Mouse (Mus musculus) embryonic stem cell, embryonic (primary cell): ENCODE results near the gene Fhit.

Source experiments
- CTCF ChIA-PET, 4 experiments: fragments of 300-600 bp in 2 of 4; fragments of 350-600 bp in 2 of 4; sonication (Branson Sonifier 250); formaldehyde crosslinking; loops; one replicate each; lab custom pipeline; 2022; ENCODE audit warnings: inconsistent platforms in 2 of 4; lab: Charles Lee
- POLR2A ChIA-PET, 4 experiments: fragments of 300-600 bp in 2 of 4; fragments of 350-600 bp in 2 of 4; sonication (Branson Sonifier 250); formaldehyde crosslinking; loops; one replicate each; lab custom pipeline; 2022; ENCODE audit warnings: antibody characterized with exemption in 4 of 4, inconsistent platforms in 1 of 4; lab: Charles Lee

Fhit gene

GRCm38 (mm10) chr14:10301497-10301896 lies 860.3 kb downstream of the Fhit start:
- POLR2A ChIA-PET: no interaction called here

GRCm38 (mm10) chr14:10300914-10301313 lies 860.9 kb downstream of the Fhit start:
- POLR2A ChIA-PET: no interaction called here
- CTCF ChIA-PET: no interaction called here

More at GRCm38 (mm10) chr14:10301497-10301896, 860.3 kb downstream of the Fhit start:
- CTCF ChIA-PET: no interaction called here

GRCm38 (mm10) chr14:10299030-10299429 lies 862.8 kb downstream of the Fhit start:
- CTCF ChIA-PET: no interaction called here
- POLR2A ChIA-PET: no interaction called here

GRCm38 (mm10) chr14:10289043-10289442 lies 872.8 kb downstream of the Fhit start:
- POLR2A ChIA-PET: no interaction called here

GRCm38 (mm10) chr14:10286027-10286426 lies 875.8 kb downstream of the Fhit start:
- ChIA-PET CTCF (no interaction called here), POLR2A (no interaction called here)

More at GRCm38 (mm10) chr14:10289043-10289442, 872.8 kb downstream of the Fhit start:
- CTCF ChIA-PET: no interaction called here

GRCm38 (mm10) chr14:10228708-10229107 lies 933.1 kb downstream of the Fhit start:
- ChIA-PET POLR2A (no interaction called here), CTCF (no interaction called here)

- POLR2A ChIA-PET: no interaction called here
- CTCF ChIA-PET: interaction anchor here in 1 of 4 experiments (0.6 kb wide), 1 partner anchor 464 kb away, joined by 3 read pairs; no protein-coding TSS in a partner anchor
These were observed 940.0 kb downstream of the Fhit start for GRCm38 (mm10) chr14:10221847-10222246.

GRCm38 (mm10) chr14:10213216-10213615 lies 948.6 kb downstream of the Fhit start:
- ChIA-PET POLR2A (no interaction called here), CTCF (no interaction called here)

- ChIA-PET CTCF (interaction anchor here in 1 of 4 experiments (0.8 kb wide), 1 partner anchor 577 kb away, joined by 7 read pairs; no protein-coding TSS in a partner anchor), POLR2A (interaction anchor here in 1 of 4 experiments (1.1 to 1.4 kb wide), 2 partner anchors 14 to 18 kb away, joined by 3 to 7 read pairs; no protein-coding TSS in a partner anchor)
These were observed 950.7 kb downstream of the Fhit start for GRCm38 (mm10) chr14:10211184-10211583.

- CTCF ChIA-PET: no interaction called here
- POLR2A ChIA-PET: no interaction called here
These were observed 952.8 kb downstream of the Fhit start for GRCm38 (mm10) chr14:10209007-10209406.

- POLR2A ChIA-PET: no interaction called here
- CTCF ChIA-PET: no interaction called here
These were observed 956.1 kb downstream of the Fhit start for GRCm38 (mm10) chr14:10205699-10206098.

GRCm38 (mm10) chr14:10205290-10205689 lies 956.5 kb downstream of the Fhit start:
- POLR2A ChIA-PET: no interaction called here
- CTCF ChIA-PET: no interaction called here

GRCm38 (mm10) chr14:10194130-10194529 lies 967.7 kb downstream of the Fhit start:
- CTCF ChIA-PET: no interaction called here

GRCm38 (mm10) chr14:10171761-10172160 lies 990.1 kb downstream of the Fhit start:
- ChIA-PET POLR2A (no interaction called here), CTCF (no interaction called here)

More at GRCm38 (mm10) chr14:10194130-10194529, 967.7 kb downstream of the Fhit start:
- POLR2A ChIA-PET: no interaction called here

- ChIA-PET CTCF (no interaction called here), POLR2A (no interaction called here)
These were observed 995.0 kb downstream of the Fhit start for GRCm38 (mm10) chr14:10166641-10167429.

GRCm38 (mm10) chr14:10149872-10150271 lies 1012.0 kb downstream of the Fhit start:
- ChIA-PET POLR2A (no interaction called here), CTCF (no interaction called here)

GRCm38 (mm10) chr14:10139311-10139710 lies 1022.5 kb downstream of the Fhit start:
- CTCF ChIA-PET: no interaction called here
- POLR2A ChIA-PET: no interaction called here

- POLR2A ChIA-PET: no interaction called here
These were observed 1028.0 kb downstream of the Fhit start for GRCm38 (mm10) chr14:10133873-10134272.

GRCm38 (mm10) chr14:10129675-10130074 lies 1032.2 kb downstream of the Fhit start:
- CTCF ChIA-PET: no interaction called here
- POLR2A ChIA-PET: no interaction called here

More at GRCm38 (mm10) chr14:10133873-10134272, 1028.0 kb downstream of the Fhit start:
- CTCF ChIA-PET: no interaction called here

GRCm38 (mm10) chr14:10129088-10129487 lies 1032.7 kb downstream of the Fhit start:
- ChIA-PET CTCF (no interaction called here), POLR2A (no interaction called here)

- ChIA-PET CTCF (no interaction called here), POLR2A (no interaction called here)
These were observed 1035.3 kb downstream of the Fhit start for GRCm38 (mm10) chr14:10126536-10126935.
